Mouse (Mus musculus) neural tube, embryonic 14.5 days (tissue): ENCODE data around the gene Oscp1. TPM values are rescaled to one million over a fixed set of nuclear protein-coding genes. Genes with fewer than 3 reads are reported as not detected.

ENCODE experiments used
- ATAC-seq: fragments of 200-750 bp; cut with Nextera tagmentation; 2 replicates; pipeline ENCODE4 v1.8.0; 2017; ENCODE audit warnings: low read depth, mild to moderate bottlenecking, moderate TSS enrichment, moderate library complexity
- H3K27ac ChIP-seq: fragments of 300-500 bp; sonication (generic); 2 replicates; pipeline ENCODE4 v1.5.1; 2014; ENCODE audit warnings: low read depth, mild to moderate bottlenecking, control low read depth, low read length, moderate library complexity, mixed read lengths
- H3K27me3 ChIP-seq: fragments of 300-500 bp; sonication (generic); 2 replicates; pipeline ENCODE4 v1.6.1; 2014; ENCODE audit warnings: low read length; ENCODE audit not compliant: control insufficient read depth, insufficient read depth
- H3K36me3 ChIP-seq: fragments of 300-500 bp; sonication (generic); 2 replicates; pipeline ENCODE4 v1.6.1; 2014; ENCODE audit warnings: low read length, mixed read lengths; ENCODE audit not compliant: control insufficient read depth, insufficient read depth
- H3K4me1 ChIP-seq: fragments of 300-500 bp; sonication (generic); 2 replicates; pipeline ENCODE4 v1.6.1; 2014; ENCODE audit warnings: low read length; ENCODE audit not compliant: control insufficient read depth, insufficient read depth
- H3K4me2 ChIP-seq: fragments of 300-500 bp; sonication (generic); 2 replicates; pipeline ENCODE4 v1.6.1; 2014; ENCODE audit warnings: mild to moderate bottlenecking, low read depth, low read length, control low read depth
- H3K4me3 ChIP-seq: fragments of 300-500 bp; sonication (generic); 2 replicates; pipeline ENCODE4 v1.5.1; 2014; ENCODE audit warnings: low read depth, low read length, control low read depth, mixed read lengths
- H3K9ac ChIP-seq: fragments of 300-500 bp; sonication (generic); replicated peaks from 2 replicates; pipeline ENCODE4 v1.6.1; 2014; ENCODE audit warnings: low read depth, mild to moderate bottlenecking, control low read depth, low read length, mixed read lengths
- H3K9me3 ChIP-seq: fragments of 300-500 bp; sonication (generic); 2 replicates; pipeline ENCODE4 v1.6.1; 2016; ENCODE audit warnings: low read length; ENCODE audit not compliant: control insufficient read depth
- WGBS: fragments of 180-500 bp; shearing (Covaris S2); extraction: QIAGEN DNeasy Blood & Tissue Kit; methylation state at CpG from one replicate; pipeline ENCODE4 v1.1.7; 2014; 5-methylcytosine and 5-hydroxymethylcytosine counted together
- polyA plus RNA-seq: library from polyadenylated mRNA; unstranded; fragments of >200 nt; fragmentation: Nextera tagmentation; extraction: Ambion mirVana; gene quantifications from 2 replicates; pipeline ENCODE4 v1.2.1, GENCODE M21; 2014

The Oscp1 gene
- polyA plus RNA-seq, 1 experiment from 2014 or later, result 40.2 TPM

- 96% methylated on average over 6 of the region's 6 CpGs for WGBS
- H3K36me3 ChIP-seq, result no peaks in the 10 kb centered on the region
- H3K9ac ChIP-seq, result no peak overlapping the region
These were observed 10.5 kb downstream of the Oscp1 start for GRCm38 (mm10) chr4:126068842-126069241.

GRCm38 (mm10) chr4:126077833-126078232 is 19.5 kb downstream of the Oscp1 start:
- no peak for ATAC-seq
- no peaks in the 10 kb centered on the region; the same call in 1 of the 2 replicates for H3K36me3 ChIP-seq

More at GRCm38 (mm10) chr4:126068842-126069241, 10.5 kb downstream of the Oscp1 start:
- no peak for ATAC-seq
- no peaks in the 10 kb centered on the region for H3K4me1 ChIP-seq
- H3K4me2 ChIP-seq, result no peak overlapping the region
- H3K27ac ChIP-seq, result no peak overlapping the region
- no peaks in the 10 kb centered on the region for H3K9me3 ChIP-seq
- no peaks in the 10 kb centered on the region for H3K27me3 ChIP-seq
- no peak overlapping the region for H3K4me3 ChIP-seq

DNA sequence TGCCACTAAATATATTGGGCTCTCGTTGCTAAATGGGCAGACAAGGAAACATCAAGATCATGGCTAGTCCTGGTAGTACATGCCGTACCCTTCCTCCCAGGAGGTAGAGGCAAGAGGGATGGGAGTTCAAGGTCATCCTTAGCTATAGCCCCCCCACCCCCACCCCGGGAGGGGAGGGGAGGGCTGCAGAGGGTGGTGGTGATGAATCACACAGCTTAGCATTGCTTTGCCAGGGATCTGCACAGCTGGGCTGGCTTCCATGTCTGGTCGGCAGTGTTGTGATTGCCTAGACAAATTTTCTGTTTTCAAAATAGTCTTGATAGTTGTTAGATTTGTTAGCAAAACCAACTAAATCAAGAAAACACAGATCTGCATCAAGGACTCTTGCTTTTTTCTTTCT is 20.9 kb downstream of the Oscp1 start:
- H3K27me3 ChIP-seq, result no peaks in the 10 kb centered on the region
- no peak overlapping the region for H3K27ac ChIP-seq
- no peak overlapping the region for H3K9ac ChIP-seq
- H3K9me3 ChIP-seq, result no peaks in the 10 kb centered on the region
- peaks cover 6% of the 10 kb centered on the region for H3K36me3 ChIP-seq
- ATAC-seq, result no peak
- H3K4me1 ChIP-seq, result no peaks in the 10 kb centered on the region
- no peak overlapping the region for H3K4me3 ChIP-seq
- H3K4me2 ChIP-seq, result no peak overlapping the region
- WGBS, result 76% methylated on average over 4 of the region's 4 CpGs

More at GRCm38 (mm10) chr4:126077833-126078232, 19.5 kb downstream of the Oscp1 start:
- Histone ChIP-seq H3K4me1 (no peaks in the 10 kb centered on the region), H3K4me2 (no peak overlapping the region), H3K27ac (no peak overlapping the region), H3K9me3 (no peaks in the 10 kb centered on the region), H3K27me3 (no peaks in the 10 kb centered on the region), H3K4me3 (no peak overlapping the region), H3K9ac (no peak overlapping the region)
- WGBS, result 83% methylated on average over 6 of the region's 6 CpGs

DNA sequence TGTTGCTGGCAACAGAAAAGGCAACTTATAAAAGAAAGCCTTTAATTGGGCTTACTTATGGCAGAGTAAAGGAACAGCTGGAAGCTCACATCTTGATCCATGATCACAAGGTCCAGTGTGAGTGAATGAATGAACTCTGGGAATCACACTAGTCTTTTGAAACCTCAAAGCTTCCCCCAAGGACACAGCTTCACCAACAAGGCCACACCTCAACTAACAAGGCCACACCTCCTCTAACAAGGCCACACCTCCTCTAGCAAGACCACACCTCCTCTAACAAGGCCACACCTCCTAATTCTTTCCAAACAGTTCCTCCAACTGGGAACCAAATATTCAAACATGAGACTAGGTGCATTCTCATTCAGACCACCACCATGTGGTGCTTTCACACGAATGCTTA is 23.2 kb downstream of the Oscp1 start:
- no peaks in the 10 kb centered on the region for H3K4me1 ChIP-seq
- no peak overlapping the region for H3K4me3 ChIP-seq
- no peak overlapping the region for H3K9ac ChIP-seq
- H3K27me3 ChIP-seq, result no peaks in the 10 kb centered on the region
- no peak for ATAC-seq
- no peak overlapping the region for H3K27ac ChIP-seq
- H3K9me3 ChIP-seq, result no peaks in the 10 kb centered on the region
- no peak overlapping the region for H3K4me2 ChIP-seq
- WGBS, result 79% methylated on average over 1 of the region's 1 CpGs
- peaks cover 8% of the 10 kb centered on the region; the same call in 1 of the 2 replicates for H3K36me3 ChIP-seq

DNA sequence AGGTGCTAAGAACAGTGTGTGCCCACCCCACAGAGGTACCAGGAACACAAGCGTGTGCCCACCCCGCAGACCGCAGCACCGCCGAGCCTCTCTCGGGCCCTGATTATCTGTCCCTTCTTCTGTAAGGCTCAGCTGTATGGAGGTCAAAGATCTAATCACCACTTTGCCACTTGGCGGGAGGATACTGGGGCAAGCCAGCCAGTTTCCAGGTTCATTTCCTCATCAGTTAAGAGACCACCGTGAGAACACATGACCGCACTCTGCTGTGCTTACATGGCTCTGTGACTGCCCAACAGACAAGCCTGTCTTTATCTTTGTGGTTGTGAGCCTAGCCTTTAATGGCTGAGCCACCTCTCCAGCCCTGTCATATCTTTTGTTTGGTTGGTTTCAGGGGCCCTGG is 24.7 kb downstream of the Oscp1 start:
- WGBS, result 98% methylated on average over 9 of the region's 9 CpGs

DNA sequence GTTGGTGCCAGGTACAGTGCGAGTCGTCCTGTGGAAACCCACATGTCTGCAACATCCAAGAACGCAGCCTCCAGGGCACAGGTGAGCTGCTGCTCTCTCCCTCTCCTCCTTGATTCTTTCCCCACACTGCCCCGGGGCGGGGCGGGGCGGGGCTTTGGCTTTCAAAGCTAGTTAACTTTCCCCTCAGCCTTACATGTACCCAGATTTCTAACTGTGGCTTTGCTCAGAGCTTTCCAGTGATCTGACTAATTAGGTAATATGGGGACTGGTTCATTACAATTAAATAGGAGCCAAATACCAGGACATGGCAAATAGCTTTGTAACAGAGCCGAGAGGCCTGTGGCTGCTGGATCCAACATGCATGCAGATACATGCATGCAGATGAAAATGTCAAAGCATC is 26.0 kb downstream of the Oscp1 start:
- H3K9ac ChIP-seq, result no peak overlapping the region
- peaks cover 8% of the 10 kb centered on the region; the same call in 1 of the 2 replicates for H3K36me3 ChIP-seq

More for the DNA sequence above, 24.7 kb downstream of the Oscp1 start:
- peaks cover 8% of the 10 kb centered on the region; the same call in 1 of the 2 replicates for H3K36me3 ChIP-seq
- H3K4me3 ChIP-seq, result no peak overlapping the region
- no peak overlapping the region for H3K9ac ChIP-seq
- no peaks in the 10 kb centered on the region for H3K9me3 ChIP-seq
- no peaks in the 10 kb centered on the region for H3K27me3 ChIP-seq
- no peaks in the 10 kb centered on the region for H3K4me1 ChIP-seq
- no peak overlapping the region for H3K27ac ChIP-seq
- ATAC-seq, result no peak
- no peak overlapping the region for H3K4me2 ChIP-seq

GRCm38 (mm10) chr4:126085996-126086576 is 27.7 kb downstream of the Oscp1 start:
- peak; percentile 80; the same call in 1 of the 2 replicates for ATAC-seq
- 0 out of 2 replicates have a peak overlapping the region, but pooled peaks have one; percentile 34 for H3K27ac ChIP-seq
- WGBS, result 31% methylated on average over 7 of the region's 7 CpGs

More for the DNA sequence above, 26.0 kb downstream of the Oscp1 start:
- ATAC-seq, result no peak
- Histone ChIP-seq H3K4me3 (no peak overlapping the region), H3K4me2 (no peak overlapping the region), H3K4me1 (no peaks in the 10 kb centered on the region), H3K9me3 (no peaks in the 10 kb centered on the region), H3K27ac (no peak overlapping the region), H3K27me3 (no peaks in the 10 kb centered on the region)
- WGBS, result 74% methylated on average over 8 of the region's 8 CpGs

GRCm38 (mm10) chr4:126090101-126090847 is 31.9 kb downstream of the Oscp1 start:
- no peak overlapping the region for H3K4me3 ChIP-seq
- H3K9ac ChIP-seq, result no peak overlapping the region
- H3K27ac ChIP-seq, result no peak overlapping the region
- H3K27me3 ChIP-seq, result no peaks in the 10 kb centered on the region
- H3K9me3 ChIP-seq, result no peaks in the 10 kb centered on the region
- 82% methylated on average over 7 of the region's 7 CpGs for WGBS
- no peak overlapping the region for H3K4me2 ChIP-seq
- H3K36me3 ChIP-seq, result no peaks in the 10 kb centered on the region
- ATAC-seq, result no peak
- H3K4me1 ChIP-seq, result no peaks in the 10 kb centered on the region

More at GRCm38 (mm10) chr4:126085996-126086576, 27.7 kb downstream of the Oscp1 start:
- Histone ChIP-seq H3K9ac (no peak overlapping the region), H3K9me3 (no peaks in the 10 kb centered on the region), H3K4me1 (no peaks in the 10 kb centered on the region), H3K27me3 (no peaks in the 10 kb centered on the region), H3K36me3 (peaks cover 8% of the 10 kb centered on the region; the same call in 1 of the 2 replicates), H3K4me2 (no peak overlapping the region), H3K4me3 (no peak overlapping the region)

- no peaks in the 10 kb centered on the region for H3K9me3 ChIP-seq
- H3K9ac ChIP-seq, result no peak overlapping the region
- no peak overlapping the region for H3K4me2 ChIP-seq
- H3K4me1 ChIP-seq, result no peaks in the 10 kb centered on the region
- no peaks in the 10 kb centered on the region for H3K36me3 ChIP-seq
- WGBS, result 85% methylated on average over 4 of the region's 4 CpGs
- no peak for ATAC-seq
- no peak overlapping the region for H3K27ac ChIP-seq
- H3K27me3 ChIP-seq, result no peaks in the 10 kb centered on the region
- no peak overlapping the region for H3K4me3 ChIP-seq
These were observed 32.4 kb downstream of the Oscp1 start for GRCm38 (mm10) chr4:126090848-126091124.
